Mouse (Mus musculus): ENCODE measurements around the gene Ccdc174. TPM values are rescaled to one million over a fixed set of nuclear protein-coding genes. Genes with fewer than 3 reads are reported as not detected.

The Ccdc174 gene
- polyA plus RNA-seq (2014; fragmentation: Illumina TruSeq; extraction: RNeasy Lipid Tissue Mini Kit (QIAGEN cat#74804); ENCODE audit: low read depth, low replicate concordance), result 121 TPM

DNA sequence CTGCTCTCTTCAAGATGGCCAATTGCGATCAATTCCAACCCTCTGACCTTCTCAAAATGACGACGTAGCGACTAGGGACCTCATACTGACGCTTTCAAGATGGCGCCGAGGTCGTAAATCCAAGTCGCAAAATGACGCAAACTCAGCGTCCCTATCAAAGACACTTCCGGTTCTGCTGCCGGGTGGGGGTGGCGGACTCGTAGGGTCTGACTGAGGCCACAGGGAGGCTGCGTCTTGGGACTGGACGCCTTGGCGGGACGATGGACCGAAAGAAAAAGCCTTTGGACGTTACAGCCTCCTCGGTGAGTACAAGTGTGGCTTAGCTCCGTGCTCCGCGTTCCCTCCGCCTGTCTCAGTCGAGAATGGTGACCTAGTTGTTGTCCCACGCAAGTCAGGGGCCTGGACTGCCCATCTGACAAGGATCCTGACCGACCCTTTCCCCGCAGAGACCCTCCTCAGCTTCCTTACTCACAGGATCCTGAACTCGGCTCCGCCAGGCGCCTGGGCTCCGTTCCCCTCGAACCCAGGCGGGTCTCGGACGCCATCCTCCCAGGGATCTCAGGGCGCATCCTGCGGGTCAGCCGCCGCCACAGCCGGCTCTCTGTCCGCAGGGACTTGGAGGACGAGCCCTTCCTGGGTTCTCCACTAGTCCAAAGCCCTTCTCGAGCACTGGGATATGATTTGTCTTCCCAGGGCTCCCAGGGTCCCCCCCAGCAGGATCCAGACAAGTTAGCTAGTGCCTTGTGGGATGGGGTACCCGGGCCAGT is at the start of gene Ccdc174:
Ccdc174 (plus strand) TSS at position 169 of the 767 bp plus-strand sequence.

DNA sequence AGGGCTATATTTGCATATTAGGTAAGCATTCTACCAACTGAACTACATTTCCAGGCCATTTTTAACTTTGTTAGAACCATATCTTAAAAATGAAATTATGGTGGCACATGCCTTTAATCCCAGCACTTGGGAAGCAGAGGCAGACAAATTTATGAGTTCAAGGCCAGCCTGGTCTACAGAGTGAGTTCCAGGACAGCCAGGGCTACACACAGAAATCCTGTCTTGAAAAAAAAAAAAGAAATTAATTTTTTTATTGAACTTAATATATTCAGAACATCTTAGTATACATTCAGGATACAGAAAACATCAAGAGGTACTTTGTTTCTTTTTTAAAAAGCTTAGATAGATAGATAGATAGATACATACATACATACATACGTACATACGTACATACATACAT is 24.7 kb downstream of the Ccdc174 start, which contains the start of gene 4930590J08Rik:
4930590J08Rik (plus strand) TSS at position 301 of the 400 bp plus-strand sequence.

Other genes starting within 250 kb of the Ccdc174 start
- 21.3 TPM for gene Slc6a6, start 194.0 kb upstream of the Ccdc174 start, polyA plus RNA-seq (2014; fragmentation: Illumina TruSeq; extraction: RNeasy Lipid Tissue Mini Kit (QIAGEN cat#74804); ENCODE audit: low read depth, low replicate concordance)
- not detected for gene Grip2, start 50.8 kb upstream of the Ccdc174 start, polyA plus RNA-seq (2014; fragmentation: Illumina TruSeq; extraction: RNeasy Lipid Tissue Mini Kit (QIAGEN cat#74804); ENCODE audit: low read depth, low replicate concordance)
- gene 4930590J08Rik, start 24.8 kb downstream of the Ccdc174 start, polyA plus RNA-seq (2014; fragmentation: Illumina TruSeq; extraction: RNeasy Lipid Tissue Mini Kit (QIAGEN cat#74804); ENCODE audit: low read depth, low replicate concordance), result 137 TPM
- gene Fgd5, start 100.8 kb downstream of the Ccdc174 start, polyA plus RNA-seq (2014; fragmentation: Illumina TruSeq; extraction: RNeasy Lipid Tissue Mini Kit (QIAGEN cat#74804); ENCODE audit: low read depth, low replicate concordance), result 1.2 TPM
- 52.5 TPM for gene Nr2c2, start 213.3 kb downstream of the Ccdc174 start, polyA plus RNA-seq (2014; fragmentation: Illumina TruSeq; extraction: RNeasy Lipid Tissue Mini Kit (QIAGEN cat#74804); ENCODE audit: low read depth, low replicate concordance)

Data from testis, adult 10 weeks (tissue).